Mouse (Mus musculus) lung, postnatal 4 days (tissue): ENCODE measurements at regions not wholly inside any gene's neighbourhood (a gene's known extent, or its start where the extent isn't known, plus 50 kb on each side); places are given as distances from the start of the nearest gene placed in this dataset.

Source experiments
- DNase-seq, 2 experiments: peaks; one replicate each; pipeline ENCODE4 v3.0.0; 2021

- DNase-seq: no peak
These were observed 109.3 kb upstream of the Sgcd start for GRCm38 (mm10) chr11:48098063-48098462.

DNA sequence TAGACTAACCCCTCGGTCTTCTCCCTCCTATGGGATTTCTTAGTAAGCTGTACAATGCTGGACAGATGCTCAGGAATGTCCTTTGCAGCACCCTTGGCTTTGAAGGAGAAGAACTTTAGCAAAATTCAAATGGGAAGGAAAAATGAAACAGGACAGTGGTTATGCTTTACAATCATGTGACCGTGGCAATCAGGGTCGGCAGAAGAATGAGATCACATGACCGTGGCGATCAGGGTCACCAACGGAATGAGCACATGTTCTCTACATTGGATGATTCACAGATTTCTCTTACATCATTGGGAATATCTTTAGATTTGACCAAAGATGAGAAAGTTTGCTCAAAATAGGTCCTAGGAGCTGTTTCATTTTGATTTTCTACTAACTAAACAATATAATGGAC is 108.7 kb upstream of the Sgcd start:
- no peak for DNase-seq

- peak; percentile 4 to 27 for DNase-seq
These were observed 78.3 kb upstream of the Sgcd start for GRCm38 (mm10) chr11:48067072-48067471.

DNA sequence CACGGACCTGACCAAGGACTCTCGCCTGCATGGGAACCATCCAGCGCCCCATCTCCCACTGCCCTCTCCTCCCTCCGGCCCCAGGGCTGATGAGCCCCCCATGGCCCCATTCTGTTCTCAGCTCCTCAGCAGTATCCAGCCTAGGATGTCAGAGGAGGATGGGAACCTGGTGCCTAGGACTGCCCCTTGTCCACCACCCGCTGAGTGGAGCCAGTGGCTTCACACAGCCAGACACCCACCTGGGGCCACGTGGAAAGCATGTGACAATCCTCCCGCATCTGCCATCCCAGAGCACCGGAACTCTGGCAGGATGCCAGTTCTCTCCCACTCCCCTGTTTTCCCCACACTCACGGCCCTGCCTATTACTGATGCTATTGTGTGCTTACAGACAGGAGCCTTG is 75.0 kb upstream of the Sgcd start:
- no peak for DNase-seq

DNA sequence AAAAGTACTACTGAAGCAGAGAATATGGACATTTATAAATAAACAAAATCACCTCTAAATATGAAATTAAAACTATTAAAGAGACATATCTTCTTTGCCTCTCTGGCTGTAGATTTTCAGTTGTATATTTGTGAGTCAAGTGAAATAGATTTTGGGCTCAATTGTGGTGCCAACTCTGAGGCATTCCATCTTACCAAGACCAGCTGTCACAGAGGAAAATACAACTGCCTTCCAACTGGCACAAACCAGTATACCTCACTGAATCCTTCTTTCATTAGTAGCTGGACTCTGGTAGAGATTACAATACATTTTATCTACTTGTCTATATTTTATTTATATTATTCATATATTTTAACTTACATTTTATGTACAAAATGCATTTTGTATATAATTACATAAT is 72.7 kb upstream of the Sgcd start:
- DNase-seq: no peak

GRCm38 (mm10) chr11:48051156-48051866 is 62.5 kb upstream of the Sgcd start:
- DNase-seq: peak; percentile 24 to 46

- DNase-seq: no peak
These were observed 59.5 kb upstream of the Sgcd start for GRCm38 (mm10) chr11:48048311-48048710.
